Mouse (Mus musculus): ENCODE data around the gene Slc7a5. TPM values are rescaled to one million over a fixed set of nuclear protein-coding genes. Genes with fewer than 3 reads are reported as not detected.
A peak's percentile ranks its signal among the peaks of the same experiment; 100 is the strongest.

Slc7a5 gene
- total RNA-seq, 2 experiments from 2014 or later = 4.2 to 5.7 TPM

DNA sequence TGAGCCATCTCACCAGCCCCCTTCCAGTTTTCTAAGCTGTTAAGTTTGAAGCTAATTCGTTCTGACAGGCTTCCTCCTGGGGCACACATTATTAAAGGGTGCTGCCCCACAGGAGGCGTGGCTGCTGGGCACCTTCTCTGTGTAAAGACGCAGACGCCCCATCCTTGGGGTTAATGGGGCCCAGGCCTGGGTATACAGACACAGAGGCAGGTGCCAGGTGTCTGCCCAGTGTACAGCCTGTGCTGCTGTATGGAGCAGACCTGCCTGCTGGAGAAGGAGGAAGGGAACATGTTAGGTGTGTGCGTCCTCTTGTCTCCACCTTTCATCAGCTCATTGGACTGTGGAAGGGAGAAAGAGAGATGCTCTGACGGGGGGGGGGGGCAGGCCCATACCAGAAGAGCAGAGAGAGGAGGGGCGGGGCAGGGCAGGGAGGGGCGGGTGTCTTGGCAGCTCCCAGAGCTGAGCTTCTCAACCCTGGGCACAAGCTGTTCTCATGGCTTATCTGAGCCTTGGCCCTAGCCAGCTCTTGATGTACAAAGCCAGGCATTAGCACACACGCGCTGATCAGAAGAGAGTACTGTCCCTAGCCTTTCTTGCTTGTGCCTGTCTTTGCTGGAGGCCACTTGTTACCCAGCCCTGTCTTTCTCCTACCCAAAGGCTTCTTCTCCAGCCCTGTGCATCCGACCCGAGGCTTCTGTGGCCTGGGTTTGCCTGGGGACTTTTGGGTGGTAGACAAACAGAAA lies 45.5 kb downstream of the Slc7a5 start:
- intact Hi-C loops (cut with DNase I; ENCODE audit: low total_unique reads) = no loop called here
- DNase-seq = no peak

DNA sequence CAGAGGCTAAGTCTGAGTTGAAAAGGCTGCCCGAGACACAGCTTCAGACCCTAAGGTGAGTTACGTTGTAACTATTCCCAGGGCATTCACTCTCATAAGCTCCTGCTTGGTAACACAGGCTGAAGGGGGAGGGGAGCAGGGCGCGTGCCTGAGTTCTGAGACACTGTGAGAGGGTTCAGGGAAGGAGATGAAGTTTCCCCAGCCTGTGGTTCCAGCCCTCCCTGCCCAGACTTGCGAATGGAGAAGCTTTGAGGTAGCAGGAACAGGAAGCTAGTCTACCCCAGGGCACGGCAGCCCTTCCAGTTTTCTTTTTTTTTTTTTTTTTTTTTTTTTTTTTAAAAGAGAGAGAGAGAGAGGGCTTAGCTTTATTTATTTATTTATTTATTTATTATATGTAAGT lies 46.2 kb downstream of the Slc7a5 start:
- intact Hi-C loops (cut with DNase I; ENCODE audit: low total_unique reads) = no loop called here
- DNase-seq = no peak

DNA sequence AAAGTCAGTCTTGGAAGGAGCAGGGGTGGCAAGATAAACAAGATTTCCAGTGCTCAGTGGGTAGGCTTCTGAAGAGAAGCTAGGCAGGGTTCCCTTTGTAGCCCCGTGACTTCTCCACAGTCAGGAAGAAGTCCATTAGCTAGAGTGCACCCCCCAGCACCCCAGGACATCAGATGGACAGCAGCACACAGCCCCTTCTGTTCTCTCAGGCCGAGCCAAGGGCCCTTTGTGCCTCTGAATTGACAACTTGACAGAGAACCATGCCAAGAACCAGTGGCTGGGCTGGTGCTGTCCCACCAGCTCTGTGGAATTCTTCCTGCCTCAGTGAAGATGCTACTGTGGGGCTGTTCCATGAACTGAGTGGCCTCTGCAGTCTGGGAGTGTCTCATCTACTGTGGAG lies 49.7 kb downstream of the Slc7a5 start:
- DNase-seq = no peak
- intact Hi-C loops (cut with DNase I; ENCODE audit: low total_unique reads) = no loop called here

DNA sequence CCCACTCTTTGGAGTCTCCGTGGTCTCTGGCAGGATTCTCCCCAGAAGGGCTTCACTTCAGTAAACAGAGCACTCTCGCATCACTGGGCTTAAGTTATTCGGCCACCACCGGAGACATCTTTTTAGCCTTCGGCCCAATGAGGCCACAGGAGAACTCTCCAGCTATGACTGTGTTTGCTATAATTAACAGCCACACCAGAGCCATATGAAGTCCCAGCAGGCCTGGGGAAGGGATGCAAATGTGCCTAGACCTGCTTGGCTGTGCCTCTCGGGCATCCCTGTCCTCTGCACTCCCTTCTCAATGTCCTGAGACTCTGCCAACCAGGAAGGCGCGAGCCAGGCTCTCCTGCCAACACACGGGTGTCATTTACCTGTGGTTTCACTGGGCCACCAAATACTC lies 50.2 kb downstream of the Slc7a5 start:
- intact Hi-C loops (cut with DNase I; ENCODE audit: low total_unique reads) = no loop called here
- DNase-seq = peak; percentile 59

DNA sequence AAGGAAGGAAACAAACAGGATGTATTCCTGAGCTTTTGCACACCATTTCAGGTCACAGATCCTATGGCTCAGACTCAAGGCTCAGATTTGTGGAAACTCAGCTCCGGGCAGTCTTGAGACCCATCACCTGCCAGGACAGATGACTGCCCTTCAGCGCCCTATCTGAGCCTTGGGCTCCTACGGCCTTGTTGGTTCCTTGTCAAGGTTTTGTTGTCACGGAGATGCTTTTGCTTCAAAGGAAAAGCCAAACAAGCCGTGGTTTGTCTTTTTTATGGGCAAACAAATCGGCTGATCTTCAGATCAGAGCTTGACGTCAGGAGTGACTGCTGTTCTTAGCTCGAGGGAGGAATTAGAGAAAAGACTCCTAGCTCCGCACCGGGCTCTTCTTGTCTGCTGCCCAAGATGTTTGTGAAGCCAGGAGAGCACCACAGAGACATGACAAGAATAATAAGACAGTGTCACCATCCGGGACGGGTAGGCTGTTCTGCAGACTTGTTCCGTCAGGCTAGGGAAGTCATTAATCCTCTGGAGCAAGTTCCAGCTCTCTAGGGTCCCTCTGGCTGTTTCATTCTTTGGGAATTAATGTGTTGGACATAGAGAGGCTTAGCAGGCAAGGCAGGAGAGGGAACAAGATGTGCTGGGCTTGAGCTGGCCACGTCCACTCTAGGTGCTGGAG lies 51.3 kb downstream of the Slc7a5 start:
- intact Hi-C loops (cut with DNase I; ENCODE audit: low total_unique reads) = no loop called here
- no peak for DNase-seq

DNA sequence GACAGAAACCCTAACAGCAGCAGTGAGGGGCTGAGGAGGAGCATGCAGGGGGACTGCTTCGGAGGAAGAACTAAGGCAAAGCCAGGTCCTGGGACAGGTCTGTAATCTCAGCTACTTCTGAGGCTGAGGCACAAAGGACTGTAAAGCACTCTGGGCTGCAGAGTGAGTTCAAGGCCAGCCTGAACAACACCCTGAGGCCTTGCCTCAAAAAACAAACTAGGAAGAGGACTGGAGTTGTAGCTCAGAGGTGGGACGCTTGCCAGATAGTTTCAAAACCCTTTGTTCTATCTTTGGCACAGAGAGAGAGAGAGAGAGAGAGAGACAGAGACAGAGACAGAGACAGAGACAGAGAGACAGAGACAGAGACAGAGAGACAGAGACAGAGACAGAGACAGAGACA lies 53.9 kb downstream of the Slc7a5 start:
- intact Hi-C loops (cut with DNase I; ENCODE audit: low total_unique reads) = no loop called here
- no peak for DNase-seq

DNA sequence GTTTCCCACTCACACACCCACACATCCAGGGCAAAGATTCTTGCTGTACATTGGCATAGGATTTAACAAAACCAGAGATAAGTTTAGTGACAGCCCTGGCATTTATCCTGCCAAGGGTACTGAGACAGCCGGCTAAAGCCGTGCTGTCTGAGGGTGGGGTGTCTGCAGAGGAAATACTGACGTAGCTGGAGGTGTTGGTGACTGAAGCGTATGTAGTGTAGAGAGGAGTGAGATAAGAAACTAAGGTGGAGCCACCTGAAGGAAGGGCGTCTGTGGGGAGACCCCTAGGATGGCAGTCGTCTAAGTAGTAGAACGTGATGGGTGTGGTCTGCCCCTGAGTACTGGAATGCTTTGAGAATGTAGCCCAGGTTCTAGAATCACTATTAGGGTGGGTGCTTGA lies 55.0 kb downstream of the Slc7a5 start:
- no peak for DNase-seq
- intact Hi-C loops (cut with DNase I; ENCODE audit: low total_unique reads) = no loop called here

DNA sequence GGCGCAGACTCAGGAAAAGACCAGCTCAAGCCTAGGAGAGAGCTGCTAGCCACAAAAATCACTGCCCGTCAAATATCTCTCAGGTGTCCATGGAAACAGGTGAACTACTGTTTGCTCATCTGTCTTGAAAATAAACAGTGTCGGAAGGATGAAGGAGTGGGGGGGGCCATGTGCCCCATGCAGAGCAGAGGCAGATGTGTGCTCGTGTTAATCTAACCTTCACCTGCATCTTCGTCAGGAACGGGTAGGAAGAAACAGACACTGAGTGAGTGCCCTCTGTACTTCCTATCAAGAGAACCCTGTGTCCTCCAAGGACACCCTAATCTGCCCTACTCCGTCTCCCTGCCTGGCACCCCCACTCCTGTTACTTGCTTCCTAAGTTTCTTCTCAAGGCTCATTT lies 55.8 kb downstream of the Slc7a5 start:
- no peak for DNase-seq
- intact Hi-C loops (cut with DNase I; ENCODE audit: low total_unique reads) = loop anchor here (2.0 kb wide), 1 partner anchor 57 kb away; no protein-coding TSS in a partner anchor

DNA sequence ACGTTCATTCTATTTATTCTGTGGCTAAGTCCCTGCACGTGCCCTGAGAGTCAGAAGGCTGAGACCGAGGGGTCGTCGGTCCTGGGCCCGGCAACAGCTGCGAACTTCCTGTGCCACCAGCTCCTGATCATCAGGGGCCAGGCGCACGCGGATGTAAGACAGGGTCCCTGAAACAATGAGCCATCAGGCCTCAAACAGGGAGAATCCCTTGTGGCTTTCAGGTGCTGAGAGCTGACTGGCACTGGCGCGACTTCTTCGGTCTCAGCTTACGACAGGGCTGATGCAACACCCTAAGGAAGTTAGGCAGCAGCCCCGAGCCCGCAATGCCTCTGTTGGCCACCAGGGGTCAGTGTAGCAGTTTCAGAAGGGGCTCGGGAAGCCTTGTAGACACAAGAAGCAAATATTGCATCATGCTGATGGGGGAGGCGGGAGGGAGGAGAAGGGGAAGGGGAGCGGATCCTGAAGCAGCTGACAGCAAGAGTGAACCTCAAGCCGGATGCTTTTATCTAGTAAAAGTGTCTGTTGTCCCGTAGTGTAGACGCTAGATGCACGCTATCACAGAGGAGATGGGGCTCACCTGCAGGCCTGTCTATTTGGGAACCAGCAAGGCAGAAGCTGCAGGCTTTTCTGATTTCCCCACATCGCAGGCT lies 56.5 kb downstream of the Slc7a5 start:
- intact Hi-C loops (cut with DNase I; ENCODE audit: low total_unique reads) = loop anchor here (2.0 kb wide), 1 partner anchor 58 kb away; no protein-coding TSS in a partner anchor
- DNase-seq = peak; percentile 96

DNA sequence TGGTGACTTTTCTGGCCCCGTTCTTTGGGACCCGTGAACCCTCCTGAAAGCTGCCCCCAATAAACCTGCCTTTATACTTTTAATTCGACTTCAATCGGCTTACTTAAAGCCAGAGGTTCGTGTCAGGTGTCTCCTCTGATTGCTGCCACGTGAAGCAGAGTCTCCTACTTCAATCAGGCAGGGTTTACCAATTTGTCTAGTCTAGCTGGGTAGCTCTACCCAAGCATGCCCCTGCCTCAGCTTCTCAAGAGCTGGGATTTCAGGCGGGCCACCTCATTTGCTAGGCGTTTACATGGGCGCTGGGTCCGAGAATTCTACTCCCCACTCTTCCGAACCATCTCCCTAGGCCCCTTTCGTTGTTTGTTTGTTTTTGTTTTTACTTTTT lies 57.1 kb downstream of the Slc7a5 start:
- intact Hi-C loops (cut with DNase I; ENCODE audit: low total_unique reads) = loop anchor here (2.0 kb wide), 1 partner anchor 58 kb away; no protein-coding TSS in a partner anchor
- DNase-seq = no peak

DNA sequence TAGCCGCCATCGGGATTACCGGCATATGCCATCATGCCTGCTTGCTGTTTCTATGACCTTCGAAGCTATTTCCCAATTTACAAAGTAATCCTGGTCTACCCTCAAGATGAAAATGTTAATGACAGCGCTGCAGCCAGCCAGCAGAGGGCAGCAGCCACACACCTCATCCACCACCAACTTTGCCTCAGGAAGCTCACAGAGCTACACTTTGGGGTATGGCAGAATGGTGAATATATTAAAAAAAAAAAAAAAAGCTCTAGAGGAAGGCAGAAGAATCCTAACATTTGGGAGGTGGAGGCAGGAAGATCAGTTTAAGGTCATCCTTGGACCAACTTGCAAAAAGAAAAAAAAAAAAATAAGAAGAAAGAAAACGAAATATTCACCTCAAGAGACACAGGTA lies 57.5 kb downstream of the Slc7a5 start:
- DNase-seq = peak; percentile 51
- intact Hi-C loops (cut with DNase I; ENCODE audit: low total_unique reads) = loop anchor here (2.0 kb wide), 1 partner anchor 59 kb away; no protein-coding TSS in a partner anchor

DNA sequence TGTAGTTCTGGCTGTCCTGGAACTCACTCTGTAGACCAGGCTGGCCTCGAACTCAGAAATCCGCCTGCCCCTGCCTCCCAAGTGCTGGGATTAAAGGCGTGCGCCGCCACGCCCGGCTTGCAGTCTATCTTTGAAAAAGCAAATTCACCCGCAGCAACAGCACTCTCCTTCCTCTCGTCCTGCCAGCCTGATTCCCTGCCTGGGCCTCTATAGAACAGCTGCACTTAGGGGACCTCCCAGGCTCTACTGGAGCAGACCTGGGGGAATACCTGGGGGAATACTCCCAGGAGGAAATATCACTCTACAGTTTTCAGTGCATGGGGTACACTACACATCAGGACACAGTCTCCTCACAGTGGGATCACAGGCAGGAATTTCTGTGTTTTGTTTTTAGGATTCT lies 58.2 kb downstream of the Slc7a5 start:
- no peak for DNase-seq
- intact Hi-C loops (cut with DNase I; ENCODE audit: low total_unique reads) = loop anchor here (10.0 kb wide), 1 partner anchor 135 kb away; no protein-coding TSS in a partner anchor

DNA sequence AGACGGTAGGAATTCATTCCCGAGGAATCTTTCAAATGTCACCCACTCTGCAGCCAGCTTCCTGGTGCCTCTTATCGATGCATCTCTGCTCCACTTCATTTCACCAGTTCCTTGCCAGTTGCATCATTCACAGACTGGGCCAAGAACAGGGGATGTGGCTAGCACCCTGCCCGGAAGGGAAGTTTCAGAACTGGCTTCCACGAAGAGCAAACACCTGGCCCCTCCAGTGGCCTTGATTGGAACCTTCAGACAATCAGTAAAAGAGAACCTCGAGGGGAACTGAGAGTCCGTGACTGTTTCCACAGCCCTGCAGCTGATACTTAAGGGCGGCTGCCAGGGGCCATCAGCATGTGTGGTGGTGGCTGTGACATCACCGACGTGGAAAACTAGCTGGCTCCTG lies 59.0 kb downstream of the Slc7a5 start:
- DNase-seq = no peak
- intact Hi-C loops (cut with DNase I; ENCODE audit: low total_unique reads) = loop anchor here (10.0 kb wide), 1 partner anchor 134 kb away; no protein-coding TSS in a partner anchor

DNA sequence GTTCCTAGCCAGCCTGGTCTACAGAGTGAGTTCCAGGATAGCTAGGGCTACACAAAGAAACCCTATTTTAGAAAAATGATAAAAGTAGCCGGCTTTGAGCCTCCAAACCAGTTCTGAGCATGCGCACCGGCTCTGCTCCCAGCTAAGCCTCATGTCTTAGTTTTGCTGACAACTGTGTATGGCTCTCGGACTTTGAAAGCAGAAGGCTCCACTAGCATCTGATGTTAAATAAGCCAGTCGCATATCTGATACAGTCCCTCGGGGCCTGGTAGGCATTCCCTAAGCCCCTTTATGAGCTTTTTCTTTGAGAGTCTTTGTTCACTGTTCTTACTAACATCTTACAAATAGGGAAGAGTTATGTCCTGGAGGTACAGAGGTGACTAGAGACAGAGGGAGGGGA lies 59.5 kb downstream of the Slc7a5 start:
- no peak for DNase-seq
- intact Hi-C loops (cut with DNase I; ENCODE audit: low total_unique reads) = loop anchor here (10.0 kb wide), 1 partner anchor 133 kb away; no protein-coding TSS in a partner anchor

DNA sequence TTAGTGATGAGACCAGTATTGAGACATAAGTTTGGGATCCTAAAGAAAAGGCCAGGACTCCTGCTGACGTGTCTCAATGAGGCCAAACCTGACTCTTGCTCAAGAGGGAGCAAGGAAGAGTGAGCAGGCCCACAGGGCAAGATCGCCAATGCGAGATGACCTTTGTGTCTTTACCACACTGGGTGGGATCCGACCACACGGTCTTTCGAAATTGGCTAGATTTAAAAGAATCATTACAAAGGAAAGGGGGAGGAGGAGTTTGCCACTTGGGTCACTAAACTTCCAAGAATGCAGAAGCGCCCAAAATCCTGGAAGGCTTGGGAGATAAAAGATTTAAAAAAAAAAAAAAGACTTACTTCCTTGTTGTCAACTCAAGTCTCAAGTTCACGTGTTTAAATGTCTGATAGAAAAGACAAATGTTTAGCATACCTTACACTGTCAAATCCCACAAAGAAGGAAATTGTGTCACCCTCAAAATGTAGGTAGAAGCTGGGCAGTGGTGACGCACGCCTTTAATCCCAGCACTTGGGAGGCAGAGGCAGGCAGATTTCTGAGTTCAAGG lies 60.2 kb downstream of the Slc7a5 start:
- DNase-seq = no peak
- intact Hi-C loops (cut with DNase I; ENCODE audit: low total_unique reads) = loop anchor here (10.0 kb wide), 1 partner anchor 133 kb away; no protein-coding TSS in a partner anchor

DNA sequence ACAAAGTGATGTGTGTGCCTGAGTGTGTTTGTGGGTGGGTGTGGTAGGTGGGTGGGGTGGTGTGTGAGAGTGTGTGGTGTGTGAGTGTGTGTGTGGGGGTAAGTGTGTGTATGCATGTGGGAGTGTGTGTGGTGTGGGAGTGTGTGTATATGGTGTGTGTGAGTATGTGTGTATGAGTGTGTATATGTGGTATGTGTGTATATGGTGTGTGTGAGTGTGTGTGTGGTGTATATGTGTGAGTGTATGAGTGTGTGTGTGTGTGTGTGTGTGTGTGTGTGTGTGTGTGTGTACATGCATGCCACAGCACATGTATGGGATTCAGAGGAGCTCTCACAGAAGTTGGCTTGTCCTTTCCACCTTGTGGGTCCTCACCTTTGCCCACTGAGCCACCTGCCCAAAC lies 60.7 kb downstream of the Slc7a5 start:
- intact Hi-C loops (cut with DNase I; ENCODE audit: low total_unique reads) = loop anchor here (10.0 kb wide), 1 partner anchor 132 kb away; no protein-coding TSS in a partner anchor
- no peak for DNase-seq

DNA sequence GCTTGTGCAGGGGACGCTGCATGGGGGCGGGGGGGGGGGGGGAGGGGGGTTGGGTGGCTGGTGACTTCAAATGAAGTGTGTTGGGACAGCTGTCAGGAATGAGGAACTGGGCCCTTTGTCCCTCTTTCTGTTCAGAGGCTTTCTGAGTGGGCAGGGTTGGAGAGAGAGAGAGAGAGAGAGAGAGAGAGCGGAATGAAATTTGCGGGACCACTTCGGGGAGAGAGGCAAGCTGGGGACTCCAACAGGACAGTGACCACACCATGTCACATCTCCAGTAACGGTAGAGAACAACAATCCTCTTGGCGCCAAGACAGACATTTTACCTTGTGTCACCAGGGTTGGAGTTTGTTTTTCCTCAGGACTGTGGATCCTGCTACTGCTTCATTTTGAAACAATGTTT lies 62.7 kb downstream of the Slc7a5 start:
- intact Hi-C loops (cut with DNase I; ENCODE audit: low total_unique reads) = loop anchor here (10.0 kb wide), 1 partner anchor 130 kb away; no protein-coding TSS in a partner anchor
- no peak for DNase-seq

DNA sequence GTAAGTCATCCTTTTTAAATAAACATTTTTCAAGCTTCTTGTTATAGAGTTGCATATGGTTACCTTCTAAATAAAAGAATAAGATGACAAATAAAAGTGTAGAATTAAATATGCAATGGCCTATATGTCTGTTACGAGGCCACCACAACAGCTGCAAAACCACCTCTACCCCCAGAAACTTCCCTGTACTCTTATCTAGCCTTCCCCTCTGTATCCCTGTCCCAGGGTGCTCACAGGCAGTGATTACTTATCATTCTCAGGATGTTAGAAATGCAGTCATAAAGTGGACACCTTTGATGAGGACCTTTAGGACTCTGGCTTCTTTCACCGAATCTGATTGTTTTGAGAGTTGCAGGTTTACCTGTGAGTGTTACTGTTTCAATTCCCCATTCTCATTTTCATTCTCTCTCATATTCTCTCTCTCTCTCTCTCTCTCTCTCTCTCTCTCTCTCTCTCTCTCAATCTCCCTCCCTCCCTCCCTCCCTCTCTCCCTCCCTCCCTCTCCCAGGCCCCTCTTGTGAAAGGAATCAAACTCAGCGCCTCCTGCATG lies 64.2 kb downstream of the Slc7a5 start:
- no peak for DNase-seq
- intact Hi-C loops (cut with DNase I; ENCODE audit: low total_unique reads) = loop anchor here (10.0 kb wide), 1 partner anchor 128 kb away; no protein-coding TSS in a partner anchor

All from gastrocnemius, postnatal 14 days (tissue).